Mouse (Mus musculus) kidney, embryonic 16.5 days (tissue): Measurements from ENCODE around the gene Med9. TPM values are rescaled to one million over a fixed set of nuclear protein-coding genes. Genes with fewer than 3 reads are reported as not detected.
"Not testable (repeated sequence)": the region's sequence is repeated elsewhere in the genome, so short reads cannot be mapped to it uniquely, and the experiment has no call there.

Experiments used
- ATAC-seq: fragments of 200-750 bp; cut with Nextera tagmentation; 2 replicates; pipeline ENCODE4 v1.8.0; 2017; ENCODE audit warnings: moderate TSS enrichment; ENCODE audit not compliant: low FRiP score, low TSS enrichment
- H3K27ac ChIP-seq: fragments of 300-500 bp; sonication (generic); 2 replicates; pipeline ENCODE4 v1.5.1; 2014; ENCODE audit warnings: low read length
- H3K27me3 ChIP-seq: fragments of 300-500 bp; sonication (generic); 2 replicates; pipeline ENCODE4 v1.6.1; 2014; ENCODE audit warnings: low read length, control low read depth, mixed read lengths; ENCODE audit not compliant: insufficient read depth
- H3K36me3 ChIP-seq: fragments of 300-500 bp; sonication (generic); 2 replicates; pipeline ENCODE4 v1.6.1; 2014; ENCODE audit warnings: low read length, control low read depth, mixed read lengths; ENCODE audit not compliant: insufficient read depth
- H3K4me1 ChIP-seq: fragments of 300-500 bp; sonication (generic); 2 replicates; pipeline ENCODE4 v1.6.1; 2014; ENCODE audit warnings: low read length, control low read depth, mixed read lengths; ENCODE audit not compliant: insufficient read depth
- H3K4me2 ChIP-seq: fragments of 300-500 bp; sonication (generic); replicated peaks from 2 replicates; pipeline ENCODE4 v1.6.1; 2014; ENCODE audit warnings: low read depth, low read length
- H3K4me3 ChIP-seq: fragments of 300-500 bp; sonication (generic); 2 replicates; pipeline ENCODE4 v1.5.1; 2014; ENCODE audit warnings: mild to moderate bottlenecking, low read length
- H3K9ac ChIP-seq: fragments of 300-500 bp; sonication (generic); replicated peaks from 2 replicates; pipeline ENCODE4 v1.6.1; 2014; ENCODE audit warnings: low read length
- H3K9me3 ChIP-seq: fragments of 300-500 bp; sonication (generic); 2 replicates; pipeline ENCODE4 v1.6.1; 2016; ENCODE audit warnings: low read length, control low read depth
- WGBS: fragments of 180-500 bp; shearing (Covaris S2); extraction: QIAGEN DNeasy Blood & Tissue Kit; methylation state at CpG from one replicate; pipeline ENCODE4 v1.1.7; 2014; 5-methylcytosine and 5-hydroxymethylcytosine counted together
- polyA plus RNA-seq: library from polyadenylated mRNA; unstranded; fragments of >200 nt; fragmentation: Nextera tagmentation; extraction: Ambion mirVana; gene quantifications from 2 replicates; pipeline ENCODE4 v1.2.1, GENCODE M21; 2015

The Med9 gene
- polyA plus RNA-seq, 1 experiment from 2014 or later: 49.1 TPM

- no peak overlapping the region for H3K27ac ChIP-seq
- H3K4me2 ChIP-seq: no peak overlapping the region
- H3K4me3 ChIP-seq: no peak overlapping the region
- ATAC-seq: no peak
- H3K27me3 ChIP-seq: no peaks in the 10 kb centered on the region
- no peaks in the 10 kb centered on the region for H3K4me1 ChIP-seq
- 78% methylated on average over 3 of the region's 3 CpGs for WGBS
- H3K9ac ChIP-seq: no peak overlapping the region
- no peaks in the 10 kb centered on the region for H3K9me3 ChIP-seq
- H3K36me3 ChIP-seq: no peaks in the 10 kb centered on the region
Observed at GRCm38 (mm10) chr11:59940645-59941044, 7.4 kb upstream of the Med9 start.

- no peaks in the 10 kb centered on the region for H3K36me3 ChIP-seq
- no peaks in the 10 kb centered on the region for H3K27me3 ChIP-seq
- no peak overlapping the region for H3K27ac ChIP-seq
- no peak overlapping the region for H3K4me2 ChIP-seq
- no peaks in the 10 kb centered on the region for H3K9me3 ChIP-seq
- H3K4me1 ChIP-seq: no peaks in the 10 kb centered on the region
- ATAC-seq: no peak
- H3K4me3 ChIP-seq: no peak overlapping the region
- WGBS: 22% methylated on average over 3 of the region's 3 CpGs
- no peak overlapping the region for H3K9ac ChIP-seq
Observed at GRCm38 (mm10) chr11:59941391-59941790, 6.6 kb upstream of the Med9 start.

GRCm38 (mm10) chr11:59944855-59945254 lies 3.2 kb upstream of the Med9 start:
- not testable (repeated sequence) for H3K4me2 ChIP-seq, H3K27ac ChIP-seq, H3K4me3 ChIP-seq, H3K36me3 ChIP-seq, ATAC-seq, H3K27me3 ChIP-seq, H3K9me3 ChIP-seq, H3K9ac ChIP-seq
- 86% methylated on average over 10 of the region's 10 CpGs for WGBS
- H3K4me1 ChIP-seq: peaks cover 15% of the 10 kb centered on the region

GRCm38 (mm10) chr11:59948401-59948767 lies 378 bp downstream of the Med9 start:
- 1% methylated on average over 16 of the region's 16 CpGs for WGBS
- peak overlapping the region; percentile 98 for H3K4me3 ChIP-seq
- H3K4me2 ChIP-seq: peak overlapping the region; percentile 88
- peaks cover 18% of the 10 kb centered on the region for H3K4me1 ChIP-seq
- H3K9ac ChIP-seq: peak overlapping the region; percentile 99
- peak overlapping the region; percentile 74 for H3K27ac ChIP-seq
- ATAC-seq: peak; percentile 39
- no peaks in the 10 kb centered on the region for H3K36me3 ChIP-seq
- H3K27me3 ChIP-seq: no peaks in the 10 kb centered on the region
- no peaks in the 10 kb centered on the region for H3K9me3 ChIP-seq

GRCm38 (mm10) chr11:59952892-59953291 lies 4.9 kb downstream of the Med9 start:
- WGBS: 85% methylated on average over 14 of the region's 14 CpGs
- H3K9me3 ChIP-seq: no peaks in the 10 kb centered on the region
- no peak for ATAC-seq
- 0 out of 2 replicates have a peak, but pooled peaks cover 6% of the 10 kb centered on the region for H3K36me3 ChIP-seq
- no peak overlapping the region for H3K4me3 ChIP-seq
- peaks cover 12% of the 10 kb centered on the region for H3K4me1 ChIP-seq
- no peaks in the 10 kb centered on the region for H3K27me3 ChIP-seq
- no peak overlapping the region for H3K9ac ChIP-seq
- H3K4me2 ChIP-seq: no peak overlapping the region
- H3K27ac ChIP-seq: no peak overlapping the region

- H3K9ac ChIP-seq: no peak overlapping the region
- whole genome bisulfite sequencing: 55% methylated on average over 6 of the region's 6 CpGs
- H3K36me3 ChIP-seq: peaks cover 19% of the 10 kb centered on the region
- no peak overlapping the region for H3K4me3 ChIP-seq
- H3K4me1 ChIP-seq: peaks cover 4% of the 10 kb centered on the region; the same call in 1 of the 2 replicates
- no peak overlapping the region for H3K4me2 ChIP-seq
- no peaks in the 10 kb centered on the region for H3K9me3 ChIP-seq
- ATAC-seq: no peak
- H3K27me3 ChIP-seq: no peaks in the 10 kb centered on the region
- H3K27ac ChIP-seq: no peak overlapping the region
Observed at GRCm38 (mm10) chr11:59956749-59957148, 8.7 kb downstream of the Med9 start.

GRCm38 (mm10) chr11:59959453-59959852 lies 11.4 kb downstream of the Med9 start:
- Histone ChIP-seq H3K36me3 (peaks cover 24% of the 10 kb centered on the region), H3K4me1 (peaks cover 13% of the 10 kb centered on the region), H3K4me2 (no peak overlapping the region), H3K27ac (no peak overlapping the region), H3K27me3 (peaks cover 10% of the 10 kb centered on the region), H3K4me3 (no peak overlapping the region), H3K9ac (no peak overlapping the region), H3K9me3 (no peaks in the 10 kb centered on the region)
- no peak for ATAC-seq
- whole genome bisulfite sequencing: 73% methylated on average over 4 of the region's 4 CpGs

- Histone ChIP-seq H3K4me1 (peaks cover 19% of the 10 kb centered on the region), H3K4me2 (no peak overlapping the region), H3K27me3 (peaks cover 11% of the 10 kb centered on the region), H3K9ac (no peak overlapping the region), H3K36me3 (peaks cover 18% of the 10 kb centered on the region), H3K27ac (no peak overlapping the region), H3K9me3 (no peaks in the 10 kb centered on the region), H3K4me3 (no peak overlapping the region)
- no peak for ATAC-seq
- 88% methylated on average over 20 of the region's 20 CpGs for WGBS
Observed at GRCm38 (mm10) chr11:59960476-59961337, 12.7 kb downstream of the Med9 start.

- H3K9ac ChIP-seq: no peak overlapping the region
- H3K27me3 ChIP-seq: peaks cover 11% of the 10 kb centered on the region
- no peaks in the 10 kb centered on the region for H3K9me3 ChIP-seq
- H3K36me3 ChIP-seq: peaks cover 18% of the 10 kb centered on the region
- H3K27ac ChIP-seq: no peak overlapping the region
- H3K4me2 ChIP-seq: no peak overlapping the region
- no peak overlapping the region for H3K4me3 ChIP-seq
- peaks cover 26% of the 10 kb centered on the region for H3K4me1 ChIP-seq
- 90% methylated on average over 9 of the region's 9 CpGs for WGBS
- no peak for ATAC-seq
Observed at GRCm38 (mm10) chr11:59961338-59961875, 13.4 kb downstream of the Med9 start.

- H3K27me3 ChIP-seq: peaks cover 11% of the 10 kb centered on the region
- no peak overlapping the region for H3K27ac ChIP-seq
- 69% methylated on average over 3 of the region's 3 CpGs for WGBS
- no peaks in the 10 kb centered on the region for H3K9me3 ChIP-seq
- no peak for ATAC-seq
- H3K4me3 ChIP-seq: no peak overlapping the region
- peaks cover 18% of the 10 kb centered on the region for H3K36me3 ChIP-seq
- peaks cover 29% of the 10 kb centered on the region for H3K4me1 ChIP-seq
- H3K4me2 ChIP-seq: no peak overlapping the region
- no peak overlapping the region for H3K9ac ChIP-seq
Observed at GRCm38 (mm10) chr11:59962590-59962989, 14.6 kb downstream of the Med9 start.
